Mouse (Mus musculus) intestine, embryonic 14.5 days (tissue): ENCODE data around the gene Nkpd1. TPM values are rescaled to one million over a fixed set of nuclear protein-coding genes. Genes with fewer than 3 reads are reported as not detected.

Experiments used
- ATAC-seq: fragments of 200-750 bp; cut with Nextera tagmentation; replicated peaks from 2 replicates; pipeline ENCODE4 v1.8.0; 2017; ENCODE audit warnings: low read depth, moderate number of reproducible peaks, moderate TSS enrichment, moderate library complexity; ENCODE audit not compliant: low FRiP score, low TSS enrichment
- DNase-seq: peaks from one replicate; pipeline ENCODE4 v3.0.0-alpha.2; 2018; ENCODE audit warnings: low spot score
- H3K27ac ChIP-seq: fragments of 300-500 bp; sonication (generic); 2 replicates; pipeline ENCODE4 v1.5.1; 2014; ENCODE audit warnings: low read depth, mild to moderate bottlenecking, control low read depth
- H3K27me3 ChIP-seq: fragments of 300-500 bp; sonication (generic); replicated peaks from 2 replicates; pipeline ENCODE4 v1.6.1; 2014; ENCODE audit warnings: low read length, control low read depth; ENCODE audit not compliant: control insufficient read depth, insufficient read depth
- H3K36me3 ChIP-seq: fragments of 300-500 bp; sonication (generic); 2 replicates; pipeline ENCODE4 v1.6.1; 2014; ENCODE audit warnings: low read length, control low read depth; ENCODE audit not compliant: control insufficient read depth, insufficient read depth
- H3K4me1 ChIP-seq: fragments of 300-500 bp; sonication (generic); replicated peaks from 2 replicates; pipeline ENCODE4 v1.6.1; 2014; ENCODE audit warnings: low read length, control low read depth, mixed read lengths; ENCODE audit not compliant: control insufficient read depth, insufficient read depth
- H3K4me2 ChIP-seq: fragments of 300-500 bp; sonication (generic); 2 replicates; pipeline ENCODE4 v1.6.1; 2014; ENCODE audit warnings: low read length
- H3K4me3 ChIP-seq: fragments of 300-500 bp; sonication (generic); 2 replicates; pipeline ENCODE4 v1.5.1; 2014; ENCODE audit warnings: low read depth, low read length, control low read depth, mixed read lengths
- H3K9ac ChIP-seq: fragments of 300-500 bp; sonication (generic); 2 replicates; pipeline ENCODE4 v1.6.1; 2014; ENCODE audit warnings: mild to moderate bottlenecking, low read length
- H3K9me3 ChIP-seq: fragments of 300-500 bp; sonication (generic); 2 replicates; pipeline ENCODE4 v1.6.1; 2016; ENCODE audit warnings: low read length, control low read depth; ENCODE audit not compliant: control insufficient read depth
- WGBS: fragments of 180-500 bp; shearing (Covaris S2); extraction: QIAGEN DNeasy Blood & Tissue Kit; methylation state at CpG from one replicate; pipeline ENCODE4 v1.1.7; 2014; 5-methylcytosine and 5-hydroxymethylcytosine counted together
- polyA plus RNA-seq: library from polyadenylated mRNA; unstranded; fragments of >200 nt; fragmentation: Nextera tagmentation; extraction: Ambion mirVana; gene quantifications from 2 replicates; pipeline ENCODE4 v1.2.1, GENCODE M21; 2014

Gene Nkpd1
- polyA plus RNA-seq: 0.09 and 0.27 TPM in 2 replicates

DNA sequence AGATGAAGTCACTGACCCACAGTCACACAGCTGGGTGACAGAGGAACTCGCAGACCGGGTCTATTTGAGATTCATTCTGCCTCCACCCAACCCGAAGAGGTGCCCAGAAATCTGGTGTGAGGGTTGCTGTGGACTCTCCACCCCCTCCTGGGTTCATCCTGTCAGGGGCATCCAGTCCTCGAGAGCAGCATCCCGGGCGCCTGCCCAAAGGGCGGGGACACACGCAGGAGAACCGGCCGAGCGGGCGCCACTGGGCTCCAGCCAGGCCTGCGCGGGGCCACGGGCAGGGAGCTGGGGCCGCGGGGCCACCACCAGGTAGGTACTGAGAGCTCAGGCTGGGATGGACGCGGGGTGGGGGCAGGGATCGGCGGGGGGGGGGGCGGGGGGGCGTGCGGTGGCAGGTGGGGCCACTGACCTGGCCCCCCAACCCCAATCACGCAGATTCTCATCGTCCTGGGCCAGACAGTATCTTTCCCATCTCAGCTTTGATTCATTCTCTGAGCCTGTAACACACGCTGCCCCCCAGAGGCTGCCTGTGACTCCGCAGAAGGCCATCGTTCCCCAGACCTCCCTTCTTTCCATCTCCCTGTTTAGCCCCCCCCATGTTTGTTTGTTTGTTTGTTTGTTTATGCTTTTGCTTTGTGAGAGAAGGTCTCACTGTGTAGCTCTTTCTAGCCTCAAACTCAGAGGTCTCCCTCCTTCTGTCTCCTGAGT lies at the start of gene Nkpd1:
Gene Nkpd1 (plus strand): TSS at position 187 of the 714 bp plus-strand sequence.
- Histone ChIP-seq H3K27me3 (peaks cover 60% of the 10 kb centered on the region), H3K9ac (0 out of 2 replicates have a peak within 1 kb of the TSS, but pooled peaks have one; percentile 22), H3K4me3 (0 out of 2 replicates have a peak within 1 kb of the TSS, but pooled peaks have one; percentile 8), H3K9me3 (no peaks in the 10 kb centered on the region), H3K4me1 (0 out of 2 replicates have a peak, but pooled peaks cover 8% of the 10 kb centered on the region), H3K27ac (no peak within 1 kb of the TSS), H3K36me3 (no peaks in the 10 kb centered on the region), H3K4me2 (peak within 1 kb of the TSS; percentile 36)
- DNase-seq (no peak), ATAC-seq (0 out of 2 replicates have a peak, but pooled peaks have one; percentile 13)
- 4% methylated on average over 21 of the region's 29 CpGs for WGBS

DNA sequence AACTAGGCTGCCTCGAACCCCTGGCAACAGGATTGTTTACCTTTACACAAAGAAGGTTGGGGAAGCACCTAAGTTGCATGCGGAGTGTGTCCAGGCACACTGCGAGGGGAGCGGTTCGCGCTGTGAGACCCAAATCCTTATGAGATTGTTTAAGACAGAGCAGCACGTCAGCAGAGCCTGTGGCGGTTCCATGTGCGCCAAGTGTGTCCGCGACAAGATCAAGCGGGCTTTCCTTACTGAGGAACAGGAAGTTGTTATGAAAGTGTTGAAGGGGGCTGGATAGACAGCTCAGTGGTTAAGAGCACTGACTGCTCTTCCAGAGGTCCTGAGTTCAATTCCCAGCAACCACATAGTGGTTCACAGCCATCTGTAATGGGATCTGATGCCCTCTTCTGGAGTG lies 49.4 kb upstream of the Nkpd1 start:
- Histone ChIP-seq H3K9ac (no peak overlapping the region), H3K4me3 (no peak overlapping the region), H3K4me2 (no peak overlapping the region), H3K27ac (no peak overlapping the region), H3K9me3 (no peaks in the 10 kb centered on the region), H3K36me3 (no peaks in the 10 kb centered on the region), H3K27me3 (peaks cover 46% of the 10 kb centered on the region), H3K4me1 (peaks cover 11% of the 10 kb centered on the region)
- DNase-seq (no peak), ATAC-seq (no peak)
- WGBS: 62% methylated on average over 12 of the region's 12 CpGs

DNA sequence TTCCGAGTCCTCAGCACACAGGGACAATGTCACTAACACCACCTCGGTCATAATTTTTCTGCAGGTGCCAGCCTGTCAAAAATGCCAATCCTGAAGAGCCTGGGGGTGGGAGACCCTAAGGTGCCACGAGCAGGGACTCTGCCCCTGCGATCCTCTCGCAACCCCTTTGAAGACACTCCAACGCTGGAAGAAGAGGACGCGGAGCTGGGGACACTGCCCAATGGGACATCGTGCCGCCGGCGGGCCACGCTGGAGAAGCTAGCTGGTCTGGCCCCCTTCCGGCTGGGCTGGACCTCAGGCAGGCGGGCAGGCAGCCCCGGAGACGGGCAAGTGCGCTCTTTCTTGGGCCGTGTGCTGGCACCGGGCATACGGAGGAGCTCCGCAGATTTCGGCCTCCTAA lies 48.2 kb upstream of the Nkpd1 start:
- Histone ChIP-seq H3K27me3 (peaks cover 52% of the 10 kb centered on the region), H3K4me1 (peaks cover 6% of the 10 kb centered on the region), H3K9me3 (no peaks in the 10 kb centered on the region), H3K9ac (no peak overlapping the region), H3K36me3 (no peaks in the 10 kb centered on the region), H3K27ac (no peak overlapping the region), H3K4me3 (no peak overlapping the region), H3K4me2 (no peak overlapping the region)
- WGBS: 23% methylated on average over 23 of the region's 23 CpGs
- ATAC-seq: no peak
- DNase-seq: no peak

DNA sequence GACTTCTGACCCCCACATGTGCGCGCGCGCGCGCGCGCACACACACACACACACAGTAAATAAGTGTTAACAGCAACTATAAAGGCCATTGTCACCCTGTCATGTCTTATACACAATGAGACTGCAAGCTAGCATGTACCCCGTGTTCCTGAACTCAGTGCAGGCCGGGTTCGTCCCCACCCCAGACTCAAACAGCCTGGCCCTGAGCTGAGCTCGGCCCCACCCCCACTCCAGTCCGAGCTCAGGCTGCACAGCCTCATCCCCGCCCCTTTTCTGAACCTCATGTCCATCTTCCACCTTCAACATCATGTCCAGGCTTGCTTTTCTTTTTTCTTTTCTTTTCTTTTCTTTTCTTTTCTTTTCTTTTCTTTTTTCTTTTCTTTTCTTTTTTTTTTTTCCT lies 47.3 kb upstream of the Nkpd1 start:
- no peak overlapping the region for H3K4me3 ChIP-seq
- no peak for DNase-seq
- no peaks in the 10 kb centered on the region for H3K36me3 ChIP-seq
- H3K9me3 ChIP-seq: no peaks in the 10 kb centered on the region
- peaks cover 57% of the 10 kb centered on the region for H3K27me3 ChIP-seq
- no peak for ATAC-seq
- H3K27ac ChIP-seq: no peak overlapping the region
- H3K4me1 ChIP-seq: no peaks in the 10 kb centered on the region
- no peak overlapping the region for H3K9ac ChIP-seq
- no peak overlapping the region for H3K4me2 ChIP-seq
- WGBS: 15% methylated on average over 14 of the region's 14 CpGs

DNA sequence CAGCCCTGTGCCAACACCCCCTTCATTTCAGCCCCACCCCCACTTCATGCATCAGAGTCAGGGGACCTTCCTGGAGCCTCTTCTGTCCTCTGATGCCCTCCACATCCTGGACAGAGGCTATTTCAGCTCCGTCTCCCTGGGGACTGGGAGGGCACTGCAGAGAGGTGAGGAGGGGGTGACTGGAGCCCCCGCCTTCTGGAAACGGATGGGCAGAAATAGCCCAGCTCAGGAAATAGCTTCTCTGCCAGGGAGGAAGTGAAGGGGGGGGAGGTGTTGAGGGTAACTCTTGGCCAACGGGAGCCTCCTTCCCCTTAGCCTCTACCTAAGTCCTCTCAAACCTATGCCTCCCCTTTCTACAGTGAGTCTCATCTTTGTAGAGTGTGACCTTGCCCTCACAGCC lies 45.2 kb upstream of the Nkpd1 start:
- no peak overlapping the region for H3K9ac ChIP-seq
- no peak overlapping the region for H3K27ac ChIP-seq
- WGBS: 38% methylated on average over 4 of the region's 4 CpGs
- peaks cover 59% of the 10 kb centered on the region for H3K27me3 ChIP-seq
- no peaks in the 10 kb centered on the region for H3K36me3 ChIP-seq
- no peaks in the 10 kb centered on the region for H3K4me1 ChIP-seq
- no peaks in the 10 kb centered on the region for H3K9me3 ChIP-seq
- no peak overlapping the region for H3K4me3 ChIP-seq
- no peak for ATAC-seq
- no peak overlapping the region for H3K4me2 ChIP-seq
- no peak for DNase-seq

DNA sequence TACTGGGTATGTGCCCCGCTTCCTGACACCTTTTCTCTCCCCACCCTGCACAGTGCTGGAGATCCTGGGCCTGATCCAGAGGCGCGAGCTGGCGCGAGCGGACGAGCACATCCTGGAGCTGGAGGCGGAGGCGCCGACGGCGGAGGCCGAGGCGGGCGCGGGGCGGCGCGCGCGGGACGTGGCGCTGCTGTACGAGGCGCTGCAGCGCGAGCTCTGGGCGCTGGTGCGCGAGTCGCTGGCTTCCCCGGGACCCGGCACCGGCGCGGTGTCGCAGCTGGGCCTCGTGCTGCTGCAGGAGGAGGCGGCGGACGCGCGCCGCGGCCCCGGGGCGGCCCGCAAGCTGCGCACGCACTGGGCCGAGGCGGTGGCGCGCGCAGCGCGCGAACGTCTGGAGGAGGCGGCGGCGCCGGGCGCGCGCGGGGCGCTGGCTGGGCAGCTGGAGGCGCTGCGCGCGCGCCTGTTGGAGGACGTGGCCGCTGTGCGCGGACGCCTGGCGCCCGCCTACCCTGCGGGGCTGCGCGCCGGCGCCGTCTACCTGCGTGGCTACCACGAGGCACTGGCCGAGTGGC lies 43.7 kb upstream of the Nkpd1 start:
- WGBS: under 1% methylated on average over 74 of the region's 89 CpGs
- no peaks in the 10 kb centered on the region for H3K36me3 ChIP-seq
- DNase-seq (peak; percentile 85), ATAC-seq (peak; percentile 90)
- H3K9ac ChIP-seq: peak overlapping the region; percentile 64
- H3K4me3 ChIP-seq: peak overlapping the region; percentile 52
- no peaks in the 10 kb centered on the region for H3K9me3 ChIP-seq
- peaks cover 58% of the 10 kb centered on the region for H3K27me3 ChIP-seq
- H3K27ac ChIP-seq: peak overlapping the region; percentile 47; the same call in 1 of the 2 replicates
- H3K4me2 ChIP-seq: peak overlapping the region; percentile 76
- H3K4me1 ChIP-seq: no peaks in the 10 kb centered on the region

DNA sequence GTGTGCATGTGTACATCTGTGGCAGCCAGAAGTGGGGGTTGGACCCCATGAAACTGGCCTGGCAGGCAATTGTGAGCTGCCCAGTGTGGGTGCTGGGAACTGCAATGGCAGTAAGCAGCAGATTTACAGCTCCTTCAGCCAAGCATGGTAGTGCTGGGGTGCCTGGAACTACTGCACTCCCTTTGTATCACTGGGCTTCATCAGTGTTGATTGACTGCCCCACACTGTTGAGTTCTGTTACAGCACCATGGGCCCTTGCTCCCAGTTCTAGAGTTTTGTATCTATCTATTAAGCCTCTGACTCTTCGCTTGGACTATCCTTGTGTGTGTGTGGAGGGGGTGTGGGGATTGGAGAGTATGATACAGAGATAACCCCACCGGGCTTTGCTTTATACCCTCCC lies 40.6 kb upstream of the Nkpd1 start:
- Histone ChIP-seq H3K4me2 (no peak overlapping the region), H3K27ac (no peak overlapping the region), H3K9ac (no peak overlapping the region), H3K27me3 (peaks cover 30% of the 10 kb centered on the region), H3K4me1 (no peaks in the 10 kb centered on the region), H3K4me3 (no peak overlapping the region), H3K36me3 (no peaks in the 10 kb centered on the region), H3K9me3 (no peaks in the 10 kb centered on the region)
- DNase-seq (no peak), ATAC-seq (no peak)
- 79% methylated on average over 2 of the region's 2 CpGs for WGBS

DNA sequence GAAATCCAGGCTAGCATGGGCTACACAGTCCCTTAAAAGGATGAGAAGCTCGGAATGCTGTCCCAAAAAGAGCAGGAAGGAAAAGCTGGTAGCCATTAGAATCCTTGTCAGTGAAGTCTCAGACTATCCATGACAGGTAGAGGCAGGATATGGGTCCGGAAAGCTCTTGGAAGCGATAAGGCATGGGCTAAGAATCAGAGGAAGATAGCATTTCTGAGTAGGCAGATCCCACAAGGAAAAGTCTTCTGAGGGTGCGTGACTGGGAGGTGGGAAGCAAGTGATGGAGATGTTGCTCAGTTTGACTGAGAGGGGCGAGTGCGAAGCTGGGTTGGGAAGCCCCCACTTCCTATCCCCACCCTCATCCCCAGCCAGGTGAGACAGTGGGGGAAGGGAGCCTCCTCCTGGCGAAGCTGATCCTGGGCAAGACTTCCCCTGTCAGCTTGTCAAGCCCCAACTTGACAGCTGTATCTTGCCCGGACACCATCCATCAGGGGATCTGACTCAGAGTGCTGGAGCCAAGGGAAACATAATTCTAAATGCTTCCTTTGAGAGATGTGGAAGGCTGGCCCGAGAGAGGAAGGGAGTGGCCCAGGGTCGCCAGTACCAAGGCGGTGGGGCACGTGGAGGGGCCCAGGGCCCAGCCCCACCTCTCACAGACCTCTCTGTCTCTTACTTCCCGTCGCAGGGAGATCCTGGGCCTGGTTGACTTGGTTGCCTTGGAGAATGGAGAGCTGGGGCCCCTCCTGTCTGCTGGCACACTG lies 39.8 kb upstream of the Nkpd1 start:
- WGBS: 26% methylated on average over 14 of the region's 14 CpGs
- no peak overlapping the region for H3K4me3 ChIP-seq
- no peaks in the 10 kb centered on the region for H3K36me3 ChIP-seq
- no peaks in the 10 kb centered on the region for H3K4me1 ChIP-seq
- ATAC-seq (no peak), DNase-seq (no peak)
- H3K27ac ChIP-seq: no peak overlapping the region
- H3K4me2 ChIP-seq: no peak overlapping the region
- H3K9ac ChIP-seq: no peak overlapping the region
- peaks cover 23% of the 10 kb centered on the region for H3K27me3 ChIP-seq
- no peaks in the 10 kb centered on the region for H3K9me3 ChIP-seq
